Mouse (Mus musculus) urinary bladder, postnatal 25 days (tissue): ENCODE results near the gene Col11a2.

Experiments used
- DNase-seq: peaks from one replicate; pipeline ENCODE4 v3.0.0; 2022; ENCODE audit warnings: low spot score

The Col11a2 gene

GRCm38 (mm10) chr17:34104804-34105203, 65.6 kb downstream of the Col11a2 start:
- no peak for DNase-seq

- no peak for DNase-seq
These were observed 67.3 kb downstream of the Col11a2 start for GRCm38 (mm10) chr17:34106555-34106954.

- DNase-seq = no peak
These were observed 68.1 kb downstream of the Col11a2 start for GRCm38 (mm10) chr17:34107109-34107867.

- DNase-seq = no peak
These were observed 69.2 kb downstream of the Col11a2 start for GRCm38 (mm10) chr17:34108460-34108859.

- no peak for DNase-seq
These were observed 70.0 kb downstream of the Col11a2 start for GRCm38 (mm10) chr17:34109038-34109805.

GRCm38 (mm10) chr17:34109806-34110195, 70.6 kb downstream of the Col11a2 start:
- no peak for DNase-seq

- DNase-seq = no peak
These were observed 71.1 kb downstream of the Col11a2 start for GRCm38 (mm10) chr17:34110309-34110708.

- no peak for DNase-seq
These were observed 74.9 kb downstream of the Col11a2 start for GRCm38 (mm10) chr17:34114114-34114513.
